Mouse (Mus musculus): ENCODE measurements around the gene I0C0044D17Rik. TPM values are rescaled to one million over a fixed set of nuclear protein-coding genes. Genes with fewer than 3 reads are reported as not detected.

Gene I0C0044D17Rik
- polyA plus RNA-seq, 1 experiment from 2014 or later = not detected

DNA sequence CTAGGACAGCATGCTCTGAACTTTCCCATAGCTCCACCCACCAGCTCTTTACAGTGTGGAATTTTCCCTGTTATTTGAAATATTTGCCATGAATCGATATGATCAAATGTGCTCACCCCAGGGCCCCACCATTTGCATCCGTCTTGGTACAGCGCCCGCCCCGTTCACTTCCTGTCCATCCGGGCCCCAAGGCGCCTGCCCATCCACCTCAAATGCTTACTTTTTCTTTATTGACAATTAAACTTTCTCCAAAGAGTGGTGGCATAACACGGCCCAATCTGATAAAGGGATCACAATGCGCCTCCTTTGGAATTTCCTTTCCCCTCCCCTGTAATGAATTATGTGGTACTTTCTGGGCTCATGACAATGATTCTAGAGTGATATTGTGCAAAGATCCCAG is 17.3 kb downstream of the I0C0044D17Rik start:
- no peaks in the 10 kb centered on the region for H3K27me3 ChIP-seq (ENCODE audit: control insufficient read depth, insufficient read depth, low read length)
- ATAC-seq (ENCODE audit: low FRiP score) = no peak

DNA sequence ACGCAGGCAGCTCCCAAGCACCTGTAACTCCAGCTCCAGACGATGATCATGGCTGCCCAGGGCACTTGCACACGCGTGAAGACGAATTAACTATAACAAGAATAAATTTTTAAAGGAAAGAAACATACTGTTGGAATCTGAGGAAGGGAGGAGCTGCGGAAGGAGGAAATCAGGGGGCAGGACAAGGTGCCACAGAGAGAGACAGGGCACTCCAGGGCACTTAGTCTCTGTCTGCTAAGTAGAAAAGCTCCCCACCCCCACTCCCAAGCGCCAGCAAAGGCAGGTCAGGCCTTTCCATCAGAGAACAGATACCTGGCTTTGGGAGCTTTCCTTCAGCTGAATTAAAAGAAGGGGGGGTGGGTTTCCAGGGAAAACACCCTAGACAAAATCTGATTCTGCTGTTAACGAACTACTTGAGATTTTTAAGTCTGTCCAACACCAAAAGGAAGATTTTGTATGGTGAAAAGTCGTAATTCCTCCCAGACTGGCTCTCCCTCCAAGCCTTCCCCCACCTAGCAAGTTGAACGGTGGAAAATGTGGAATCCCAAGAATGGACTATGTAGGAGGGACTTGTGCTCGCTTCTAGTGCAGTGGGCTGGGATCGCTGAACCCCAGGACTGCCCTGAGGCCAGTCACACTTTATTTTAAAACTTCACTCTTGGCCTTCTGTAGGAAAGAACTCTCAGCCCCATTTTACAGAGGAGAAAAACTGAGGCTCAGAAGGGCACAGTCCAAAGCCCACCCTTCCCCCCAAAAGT is 18.2 kb downstream of the I0C0044D17Rik start:
- Histone ChIP-seq H3K27ac (no peak overlapping the region), H3K27me3 (ENCODE audit: control insufficient read depth, insufficient read depth, low read length) (no peaks in the 10 kb centered on the region; the same call in 1 of the 2 replicates), H3K9ac (no peak overlapping the region), H3K4me2 (replicated peaks) (no peak overlapping the region), H3K36me3 (replicated peaks; ENCODE audit: control insufficient read depth, insufficient read depth) (no peaks in the 10 kb centered on the region), H3K9me3 (ENCODE audit: control insufficient read depth, low read length) (no peaks in the 10 kb centered on the region), H3K4me1 (replicated peaks; ENCODE audit: control insufficient read depth, insufficient read depth, low read length) (peaks cover 3% of the 10 kb centered on the region; the same call in 1 of the 2 replicates), H3K4me3 (replicated peaks; ENCODE audit: low read length) (no peak overlapping the region)
- 70% methylated on average over 12 of the region's 12 CpGs for WGBS
- ATAC-seq (ENCODE audit: low FRiP score) (no peak), DNase-seq (ENCODE audit: low spot score) (no peak)

More for the DNA sequence above, 17.3 kb downstream of the I0C0044D17Rik start:
- no peak overlapping the region for H3K9ac ChIP-seq
- WGBS = 91% methylated on average over 9 of the region's 9 CpGs
- no peaks in the 10 kb centered on the region for H3K36me3 ChIP-seq (replicated peaks; ENCODE audit: control insufficient read depth, insufficient read depth)
- no peak overlapping the region for H3K4me2 ChIP-seq (replicated peaks)
- no peaks in the 10 kb centered on the region for H3K9me3 ChIP-seq (ENCODE audit: control insufficient read depth, low read length)
- no peak overlapping the region for H3K27ac ChIP-seq
- DNase-seq (ENCODE audit: low spot score) = no peak
- H3K4me3 ChIP-seq (replicated peaks; ENCODE audit: low read length) = no peak overlapping the region
- H3K4me1 ChIP-seq (replicated peaks; ENCODE audit: control insufficient read depth, insufficient read depth, low read length) = no peaks in the 10 kb centered on the region

DNA sequence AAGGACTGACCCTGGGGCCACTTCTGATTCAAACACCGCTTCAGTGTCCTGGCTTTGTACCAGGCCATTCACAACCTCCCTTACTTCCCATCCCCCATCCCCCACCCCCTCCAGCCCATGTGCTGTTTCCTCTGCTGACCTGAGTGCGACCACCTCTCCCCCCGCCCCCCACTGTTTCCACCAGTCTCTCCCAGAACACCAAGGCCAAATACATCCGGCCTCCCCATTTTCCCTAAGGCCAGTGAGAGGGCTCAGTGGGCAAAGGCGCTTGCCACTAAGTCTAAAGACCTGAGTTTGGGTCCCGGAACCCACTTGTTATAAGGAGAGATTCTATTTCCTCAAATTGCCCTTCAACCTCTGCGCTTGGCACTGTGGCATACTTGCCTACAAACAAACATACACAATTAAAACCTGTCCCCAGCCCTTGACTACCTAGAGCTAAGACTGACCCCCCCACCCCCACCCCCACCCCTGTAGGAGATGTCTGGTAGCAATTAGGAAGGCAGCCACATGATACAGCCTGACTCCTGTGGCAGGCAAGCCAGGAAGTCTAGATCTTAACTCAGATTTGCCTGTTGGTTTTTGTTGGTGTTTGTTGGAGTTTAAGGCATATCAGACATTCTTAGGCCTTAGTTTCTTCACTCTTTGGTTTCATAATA is 19.0 kb downstream of the I0C0044D17Rik start:
- Histone ChIP-seq H3K4me1 (replicated peaks; ENCODE audit: control insufficient read depth, insufficient read depth, low read length) (peaks cover 3% of the 10 kb centered on the region; the same call in 1 of the 2 replicates), H3K4me3 (replicated peaks; ENCODE audit: low read length) (no peak overlapping the region), H3K9ac (no peak overlapping the region), H3K9me3 (ENCODE audit: control insufficient read depth, low read length) (no peaks in the 10 kb centered on the region), H3K4me2 (replicated peaks) (no peak overlapping the region), H3K36me3 (replicated peaks; ENCODE audit: control insufficient read depth, insufficient read depth) (no peaks in the 10 kb centered on the region), H3K27me3 (ENCODE audit: control insufficient read depth, insufficient read depth, low read length) (no peaks in the 10 kb centered on the region; the same call in 1 of the 2 replicates), H3K27ac (no peak overlapping the region)
- ATAC-seq (ENCODE audit: low FRiP score) (no peak), DNase-seq (ENCODE audit: low spot score) (no peak)
- WGBS = 72% methylated on average over 7 of the region's 7 CpGs

DNA sequence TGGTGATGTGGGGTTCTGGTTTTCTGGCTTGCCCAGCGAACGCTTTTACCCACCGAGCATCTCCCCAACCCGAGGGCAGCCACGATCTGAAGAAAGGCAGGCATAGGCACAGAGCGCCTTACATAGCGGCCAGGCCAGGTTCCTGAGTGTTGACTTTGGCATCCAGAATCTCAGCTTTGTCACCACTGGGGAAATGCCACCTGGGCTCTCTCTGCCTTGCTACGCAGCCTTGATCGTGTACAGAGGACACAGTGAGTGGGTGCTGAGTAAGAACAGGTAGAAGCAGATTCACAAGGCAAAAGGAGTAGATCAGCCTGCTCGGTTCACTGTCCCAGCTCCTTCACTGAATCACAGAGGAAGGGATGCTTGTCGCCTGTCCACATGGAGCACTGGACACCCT is 21.9 kb downstream of the I0C0044D17Rik start:
- Histone ChIP-seq H3K27ac (no peak overlapping the region), H3K27me3 (ENCODE audit: control insufficient read depth, insufficient read depth, low read length) (no peaks in the 10 kb centered on the region; the same call in 1 of the 2 replicates), H3K4me1 (replicated peaks; ENCODE audit: control insufficient read depth, insufficient read depth, low read length) (peaks cover 7% of the 10 kb centered on the region; the same call in 1 of the 2 replicates), H3K36me3 (replicated peaks; ENCODE audit: control insufficient read depth, insufficient read depth) (no peaks in the 10 kb centered on the region), H3K4me2 (replicated peaks) (no peak overlapping the region), H3K4me3 (replicated peaks; ENCODE audit: low read length) (no peak overlapping the region), H3K9ac (no peak overlapping the region), H3K9me3 (ENCODE audit: control insufficient read depth, low read length) (no peaks in the 10 kb centered on the region)
- ATAC-seq (ENCODE audit: low FRiP score) (no peak), DNase-seq (ENCODE audit: low spot score) (no peak)
- 94% methylated on average over 11 of the region's 11 CpGs for WGBS

DNA sequence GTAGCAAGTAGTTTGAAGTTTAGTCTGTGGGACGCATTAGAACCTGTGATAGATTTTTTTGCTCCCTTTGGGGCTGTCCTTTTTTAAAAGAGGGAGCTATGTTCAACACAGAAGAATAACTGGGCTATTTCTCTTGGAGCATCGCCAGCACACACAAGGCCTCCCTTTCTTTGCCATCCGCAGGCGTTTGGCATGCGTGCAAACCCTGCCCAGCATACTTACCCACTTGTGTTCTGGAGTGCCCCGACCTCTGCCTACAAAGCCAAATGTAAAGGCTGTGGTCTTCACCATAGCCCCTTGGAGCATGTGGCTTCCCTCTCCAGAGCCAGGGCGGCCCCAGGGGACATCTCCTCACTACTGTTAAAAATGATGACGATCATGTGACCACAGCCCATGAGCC is 22.8 kb downstream of the I0C0044D17Rik start:
- H3K36me3 ChIP-seq (replicated peaks; ENCODE audit: control insufficient read depth, insufficient read depth) = no peaks in the 10 kb centered on the region
- no peak overlapping the region for H3K4me3 ChIP-seq (replicated peaks; ENCODE audit: low read length)
- no peak overlapping the region for H3K4me2 ChIP-seq (replicated peaks)
- H3K9me3 ChIP-seq (ENCODE audit: control insufficient read depth, low read length) = no peaks in the 10 kb centered on the region
- DNase-seq (ENCODE audit: low spot score) (no peak), ATAC-seq (ENCODE audit: low FRiP score) (no peak)
- peaks cover 10% of the 10 kb centered on the region; the same call in 1 of the 2 replicates for H3K4me1 ChIP-seq (replicated peaks; ENCODE audit: control insufficient read depth, insufficient read depth, low read length)
- no peak overlapping the region for H3K9ac ChIP-seq
- H3K27me3 ChIP-seq (ENCODE audit: control insufficient read depth, insufficient read depth, low read length) = no peaks in the 10 kb centered on the region; the same call in 1 of the 2 replicates
- 72% methylated on average over 8 of the region's 8 CpGs for WGBS
- H3K27ac ChIP-seq = no peak overlapping the region

DNA sequence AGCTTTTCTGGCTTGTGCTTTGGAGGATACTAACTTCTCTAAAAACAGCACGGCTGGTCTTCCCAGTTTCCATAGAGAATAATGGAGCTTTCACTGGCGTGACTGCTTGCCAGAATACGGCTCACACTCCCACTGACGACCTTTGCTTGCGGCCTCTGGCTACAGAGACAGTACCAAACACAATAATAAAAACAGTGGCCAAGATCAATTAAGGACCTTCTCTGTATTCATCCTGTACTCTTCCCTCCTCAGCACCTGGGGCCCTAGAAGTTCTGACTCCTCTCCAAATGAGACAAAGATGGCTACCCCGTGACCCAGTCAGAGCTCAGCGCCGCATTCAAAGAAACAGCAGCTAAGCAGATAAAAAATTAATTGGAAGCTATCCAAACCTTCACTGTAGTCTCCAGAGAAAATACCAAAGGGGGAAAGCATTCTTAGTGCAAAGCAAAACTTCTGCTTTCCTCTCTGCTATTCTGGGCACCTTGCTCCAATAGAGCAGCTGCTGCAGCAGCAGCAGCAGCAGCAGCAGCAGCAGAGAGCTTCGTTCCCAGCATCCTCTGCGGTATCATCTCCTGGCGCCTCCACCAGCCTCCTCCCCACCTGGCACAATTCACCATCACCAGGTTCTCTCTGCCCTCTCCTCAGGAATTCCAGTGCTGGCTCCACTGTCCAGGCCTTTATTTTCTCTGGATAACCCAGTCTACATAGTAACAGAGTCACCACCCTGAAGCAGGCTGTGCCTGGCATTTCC is 26.9 kb downstream of the I0C0044D17Rik start:
- WGBS = 41% methylated on average over 11 of the region's 11 CpGs
- H3K4me3 ChIP-seq (replicated peaks; ENCODE audit: low read length) = no peak overlapping the region
- peak overlapping the region; percentile 58 for H3K27ac ChIP-seq
- ATAC-seq (ENCODE audit: low FRiP score) (peak; percentile 81; the same call in 1 of the 2 replicates), DNase-seq (ENCODE audit: low spot score) (peak; percentile 61)
- no peaks in the 10 kb centered on the region; the same call in 1 of the 2 replicates for H3K27me3 ChIP-seq (ENCODE audit: control insufficient read depth, insufficient read depth, low read length)
- peak overlapping the region; percentile 26; the same call in 1 of the 2 replicates for H3K4me2 ChIP-seq (replicated peaks)
- no peaks in the 10 kb centered on the region for H3K36me3 ChIP-seq (replicated peaks; ENCODE audit: control insufficient read depth, insufficient read depth)
- H3K4me1 ChIP-seq (replicated peaks; ENCODE audit: control insufficient read depth, insufficient read depth, low read length) = peaks cover 10% of the 10 kb centered on the region; the same call in 1 of the 2 replicates
- H3K9me3 ChIP-seq (ENCODE audit: control insufficient read depth, low read length) = no peaks in the 10 kb centered on the region
- H3K9ac ChIP-seq = no peak overlapping the region

DNA sequence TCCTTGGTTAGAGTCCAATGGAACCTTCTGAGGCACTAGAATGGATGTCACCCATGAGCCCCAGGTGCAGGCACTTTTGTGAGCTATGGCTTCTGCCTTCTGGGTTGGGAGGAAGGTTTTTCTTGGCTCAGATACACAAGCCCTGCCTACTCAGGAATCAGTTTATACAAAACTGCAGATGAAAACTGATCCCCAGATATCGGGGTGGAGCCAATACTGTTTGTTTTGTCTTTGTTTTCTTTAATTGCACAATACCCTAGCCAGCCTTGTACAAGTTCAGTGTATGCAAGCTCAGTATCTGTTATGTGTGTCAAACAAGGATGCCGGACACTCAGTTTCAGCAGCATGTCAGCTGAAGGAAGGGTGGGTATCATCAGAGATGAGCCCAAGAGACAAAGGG is 28.4 kb downstream of the I0C0044D17Rik start:
- ATAC-seq (ENCODE audit: low FRiP score) = no peak

DNA sequence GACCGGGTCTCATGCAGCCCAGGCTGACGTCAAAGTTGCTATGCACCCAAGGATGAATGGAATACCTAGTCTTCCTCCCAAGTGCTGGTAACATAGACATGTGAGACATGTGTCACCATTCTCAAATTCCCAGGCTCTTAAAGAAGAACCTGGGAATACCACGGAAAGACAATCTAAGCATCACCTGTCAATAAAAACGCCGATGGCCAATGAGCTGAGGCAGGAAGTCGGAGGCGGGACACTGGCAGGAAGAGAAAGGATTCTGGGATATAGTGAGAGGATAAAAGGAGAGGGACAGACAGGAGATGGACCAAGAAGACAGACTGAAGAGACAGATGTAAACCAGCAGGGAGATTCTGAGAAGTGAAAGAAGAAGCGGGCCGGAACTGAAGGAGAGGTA is 30.2 kb downstream of the I0C0044D17Rik start:
- Histone ChIP-seq H3K9me3 (ENCODE audit: control insufficient read depth, low read length) (no peaks in the 10 kb centered on the region), H3K27me3 (ENCODE audit: control insufficient read depth, insufficient read depth, low read length) (no peaks in the 10 kb centered on the region), H3K27ac (no peak overlapping the region), H3K4me2 (replicated peaks) (no peak overlapping the region), H3K4me3 (replicated peaks; ENCODE audit: low read length) (no peak overlapping the region), H3K36me3 (replicated peaks; ENCODE audit: control insufficient read depth, insufficient read depth) (no peaks in the 10 kb centered on the region), H3K9ac (no peak overlapping the region), H3K4me1 (replicated peaks; ENCODE audit: control insufficient read depth, insufficient read depth, low read length) (peaks cover 13% of the 10 kb centered on the region; the same call in 1 of the 2 replicates)
- ATAC-seq (ENCODE audit: low FRiP score) (no peak), DNase-seq (ENCODE audit: low spot score) (no peak)
- WGBS = 95% methylated on average over 9 of the region's 9 CpGs

More for the DNA sequence above, 28.4 kb downstream of the I0C0044D17Rik start:
- DNase-seq (ENCODE audit: low spot score) = no peak
- H3K9ac ChIP-seq = no peak overlapping the region
- no peaks in the 10 kb centered on the region for H3K27me3 ChIP-seq (ENCODE audit: control insufficient read depth, insufficient read depth, low read length)
- H3K4me3 ChIP-seq (replicated peaks; ENCODE audit: low read length) = no peak overlapping the region
- H3K4me1 ChIP-seq (replicated peaks; ENCODE audit: control insufficient read depth, insufficient read depth, low read length) = peaks cover 10% of the 10 kb centered on the region; the same call in 1 of the 2 replicates
- H3K36me3 ChIP-seq (replicated peaks; ENCODE audit: control insufficient read depth, insufficient read depth) = no peaks in the 10 kb centered on the region
- H3K27ac ChIP-seq = no peak overlapping the region
- WGBS = 83% methylated on average over 2 of the region's 2 CpGs
- H3K9me3 ChIP-seq (ENCODE audit: control insufficient read depth, low read length) = no peaks in the 10 kb centered on the region
- H3K4me2 ChIP-seq (replicated peaks) = no peak overlapping the region

DNA sequence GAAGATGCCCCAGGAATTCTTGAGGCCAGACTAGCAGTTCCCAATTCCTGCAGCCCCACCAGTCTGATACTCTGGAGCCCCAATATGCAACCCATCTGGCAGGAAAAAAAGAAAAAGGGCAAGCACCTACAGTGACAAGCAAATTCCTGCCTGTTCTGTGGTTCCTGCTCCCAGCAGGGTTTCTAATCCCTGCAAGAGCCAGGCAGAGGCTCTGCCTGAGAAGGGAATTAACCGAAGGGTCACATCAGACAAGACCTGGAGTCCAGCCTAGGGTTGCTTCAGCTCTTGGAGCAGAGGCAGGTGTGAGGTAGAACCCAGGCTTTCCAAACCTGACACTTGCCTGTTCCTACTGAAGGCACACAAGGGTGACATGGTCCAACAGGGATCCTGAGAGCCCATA is 32.9 kb downstream of the I0C0044D17Rik start:
- Histone ChIP-seq H3K9me3 (ENCODE audit: control insufficient read depth, low read length) (no peaks in the 10 kb centered on the region), H3K36me3 (replicated peaks; ENCODE audit: control insufficient read depth, insufficient read depth) (no peaks in the 10 kb centered on the region), H3K4me2 (replicated peaks) (no peak overlapping the region), H3K4me3 (replicated peaks; ENCODE audit: low read length) (no peak overlapping the region), H3K27ac (no peak overlapping the region), H3K27me3 (ENCODE audit: control insufficient read depth, insufficient read depth, low read length) (no peaks in the 10 kb centered on the region), H3K4me1 (replicated peaks; ENCODE audit: control insufficient read depth, insufficient read depth, low read length) (peaks cover 6% of the 10 kb centered on the region; the same call in 1 of the 2 replicates), H3K9ac (no peak overlapping the region)
- DNase-seq (ENCODE audit: low spot score) (no peak), ATAC-seq (ENCODE audit: low FRiP score) (no peak)
- WGBS = 48% methylated on average over 1 of the region's 1 CpGs

Data from hindbrain, embryonic 14.5 days (tissue).